Mouse (Mus musculus) kidney, embryonic 16.5 days (tissue): ENCODE results near the gene Farsa. TPM values are rescaled to one million over a fixed set of nuclear protein-coding genes. Genes with fewer than 3 reads are reported as not detected.
A peak's percentile ranks its signal among the peaks of the same experiment; 100 is the strongest.
"Not testable (repeated sequence)": the region's sequence is repeated elsewhere in the genome, so short reads cannot be mapped to it uniquely, and the experiment has no call there.

Experiments used
- ATAC-seq: fragments of 200-750 bp; cut with Nextera tagmentation; 2 replicates; pipeline ENCODE4 v1.8.0; 2017; ENCODE audit warnings: moderate TSS enrichment; ENCODE audit not compliant: low FRiP score, low TSS enrichment
- H3K27ac ChIP-seq: fragments of 300-500 bp; sonication (generic); 2 replicates; pipeline ENCODE4 v1.5.1; 2014; ENCODE audit warnings: low read length
- H3K27me3 ChIP-seq: fragments of 300-500 bp; sonication (generic); 2 replicates; pipeline ENCODE4 v1.6.1; 2014; ENCODE audit warnings: low read length, control low read depth, mixed read lengths; ENCODE audit not compliant: insufficient read depth
- H3K36me3 ChIP-seq: fragments of 300-500 bp; sonication (generic); 2 replicates; pipeline ENCODE4 v1.6.1; 2014; ENCODE audit warnings: low read length, control low read depth, mixed read lengths; ENCODE audit not compliant: insufficient read depth
- H3K4me1 ChIP-seq: fragments of 300-500 bp; sonication (generic); 2 replicates; pipeline ENCODE4 v1.6.1; 2014; ENCODE audit warnings: low read length, control low read depth, mixed read lengths; ENCODE audit not compliant: insufficient read depth
- H3K4me2 ChIP-seq: fragments of 300-500 bp; sonication (generic); replicated peaks from 2 replicates; pipeline ENCODE4 v1.6.1; 2014; ENCODE audit warnings: low read depth, low read length
- H3K4me3 ChIP-seq: fragments of 300-500 bp; sonication (generic); 2 replicates; pipeline ENCODE4 v1.5.1; 2014; ENCODE audit warnings: mild to moderate bottlenecking, low read length
- H3K9ac ChIP-seq: fragments of 300-500 bp; sonication (generic); replicated peaks from 2 replicates; pipeline ENCODE4 v1.6.1; 2014; ENCODE audit warnings: low read length
- H3K9me3 ChIP-seq: fragments of 300-500 bp; sonication (generic); 2 replicates; pipeline ENCODE4 v1.6.1; 2016; ENCODE audit warnings: low read length, control low read depth
- WGBS: fragments of 180-500 bp; shearing (Covaris S2); extraction: QIAGEN DNeasy Blood & Tissue Kit; methylation state at CpG from one replicate; pipeline ENCODE4 v1.1.7; 2014; 5-methylcytosine and 5-hydroxymethylcytosine counted together
- polyA plus RNA-seq: library from polyadenylated mRNA; unstranded; fragments of >200 nt; fragmentation: Nextera tagmentation; extraction: Ambion mirVana; gene quantifications from 2 replicates; pipeline ENCODE4 v1.2.1, GENCODE M21; 2015

Gene Farsa
- polyA plus RNA-seq, 1 experiment from 2014 or later = 120 TPM

DNA sequence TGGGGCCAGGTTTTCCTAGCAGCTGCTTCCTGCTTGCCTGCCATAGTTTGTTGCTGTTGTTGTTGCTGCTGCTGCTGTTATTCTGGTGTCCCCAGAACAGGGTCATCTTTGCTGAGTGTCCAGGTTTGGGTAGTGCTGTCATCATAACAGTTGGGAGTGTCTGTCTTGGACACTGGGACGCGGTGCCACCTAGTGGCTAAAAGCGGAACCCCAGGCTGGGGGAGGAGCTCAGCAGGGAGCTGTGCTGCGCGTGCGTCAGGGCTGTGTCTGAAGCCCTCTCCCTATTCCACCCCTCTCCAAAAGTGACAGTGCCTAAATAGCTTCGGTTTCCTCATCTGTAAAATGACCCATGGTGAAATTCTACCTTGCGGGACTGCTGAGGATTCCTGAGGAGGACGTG, 41.2 kb upstream of the Farsa start:
- H3K4me2 ChIP-seq = no peak overlapping the region
- H3K27ac ChIP-seq = no peak overlapping the region
- peaks cover 9% of the 10 kb centered on the region; the same call in 1 of the 2 replicates for H3K4me1 ChIP-seq
- H3K27me3 ChIP-seq = peaks cover 25% of the 10 kb centered on the region
- no peaks in the 10 kb centered on the region for H3K36me3 ChIP-seq
- 7% methylated on average over 9 of the region's 9 CpGs for WGBS
- ATAC-seq = peak; percentile 81
- H3K4me3 ChIP-seq = no peak overlapping the region
- no peak overlapping the region for H3K9ac ChIP-seq
- H3K9me3 ChIP-seq = no peaks in the 10 kb centered on the region

DNA sequence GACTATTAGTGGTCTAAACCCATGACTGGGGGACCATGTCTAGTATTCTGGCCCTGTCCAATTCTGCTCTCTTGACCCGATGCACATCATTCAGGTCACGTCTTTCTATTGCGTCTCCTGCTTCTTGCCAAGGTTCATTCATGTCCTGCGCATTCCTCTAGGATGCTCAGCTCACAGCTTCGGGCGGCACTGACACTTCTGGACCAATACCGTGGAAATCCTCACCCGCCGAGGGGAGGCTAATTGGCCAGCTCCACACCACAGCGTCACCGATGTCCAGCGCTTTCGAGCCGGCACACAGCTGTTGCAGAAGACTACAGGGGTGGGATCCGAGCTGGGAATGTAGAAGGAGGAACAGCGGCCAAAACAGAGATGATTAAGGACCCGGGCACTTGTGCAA, 40.7 kb upstream of the Farsa start:
- H3K9ac ChIP-seq = no peak overlapping the region
- H3K4me1 ChIP-seq = peaks cover 3% of the 10 kb centered on the region; the same call in 1 of the 2 replicates
- WGBS = 79% methylated on average over 17 of the region's 17 CpGs
- no peaks in the 10 kb centered on the region for H3K9me3 ChIP-seq
- no peak overlapping the region for H3K27ac ChIP-seq
- no peak for ATAC-seq
- H3K27me3 ChIP-seq = peaks cover 23% of the 10 kb centered on the region
- no peak overlapping the region for H3K4me2 ChIP-seq
- no peaks in the 10 kb centered on the region for H3K36me3 ChIP-seq
- H3K4me3 ChIP-seq = no peak overlapping the region

DNA sequence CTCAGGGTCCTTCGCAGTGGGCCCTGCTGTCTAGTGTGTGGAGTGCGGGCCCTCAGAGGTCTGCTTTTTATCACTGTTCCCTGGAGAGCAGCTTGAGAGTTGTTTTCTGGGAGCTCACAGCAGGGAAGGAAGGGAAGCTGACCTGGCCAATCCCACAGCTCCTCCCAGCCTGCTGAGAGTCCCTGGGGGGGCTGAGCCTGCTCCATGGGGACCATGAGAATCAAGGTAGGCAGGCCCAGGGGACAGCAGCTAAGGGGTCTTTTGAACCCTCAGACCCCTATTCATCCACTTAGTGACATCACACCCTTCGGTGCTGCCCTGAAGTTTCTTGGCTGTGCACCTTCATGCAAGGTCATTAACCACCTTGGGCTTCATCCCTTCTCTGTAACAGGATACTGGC, 34.1 kb upstream of the Farsa start, which contains the start of gene Dand5:
Dand5 (minus strand) TSS at position 101 of the 400 bp plus-strand sequence.
- Histone ChIP-seq H3K4me3 (no peak within 1 kb of the TSS), H3K9ac (peak within 1 kb of the TSS; percentile 31; the same call in 1 of the 2 replicates), H3K9me3 (no peaks in the 10 kb centered on the region), H3K27ac (no peak within 1 kb of the TSS), H3K27me3 (no peaks in the 10 kb centered on the region), H3K36me3 (no peaks in the 10 kb centered on the region), H3K4me1 (no peaks in the 10 kb centered on the region), H3K4me2 (peak within 1 kb of the TSS; percentile 43)
- WGBS = 42% methylated on average over 3 of the region's 3 CpGs
- no peak for ATAC-seq

DNA sequence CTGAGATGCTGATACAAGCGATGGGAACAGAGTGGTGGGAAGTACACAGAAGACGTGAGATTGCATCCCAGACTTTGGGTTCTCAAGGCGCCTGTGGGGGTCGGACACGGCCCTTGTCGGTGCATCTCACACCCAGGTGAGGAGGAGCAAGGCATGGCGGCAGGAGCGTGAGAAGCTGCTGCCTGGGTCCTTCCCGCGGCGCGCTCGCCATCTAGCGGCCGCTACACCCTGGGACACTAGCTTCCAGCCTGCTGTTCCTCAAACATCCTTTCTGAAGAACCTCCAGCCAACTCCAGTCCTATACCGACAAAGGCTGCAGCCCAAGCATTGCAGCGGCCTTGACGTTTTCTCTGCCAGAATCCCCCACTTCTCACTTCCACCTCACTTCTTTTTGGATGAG, 33.1 kb upstream of the Farsa start:
- H3K9me3 ChIP-seq = no peaks in the 10 kb centered on the region
- no peak overlapping the region for H3K4me3 ChIP-seq
- H3K27me3 ChIP-seq = no peaks in the 10 kb centered on the region
- no peaks in the 10 kb centered on the region for H3K36me3 ChIP-seq
- H3K4me2 ChIP-seq = peak overlapping the region; percentile 43
- no peaks in the 10 kb centered on the region for H3K4me1 ChIP-seq
- H3K27ac ChIP-seq = no peak overlapping the region
- WGBS = 0% methylated on average over 18 of the region's 18 CpGs
- peak; percentile 85; the same call in 1 of the 2 replicates for ATAC-seq
- peak overlapping the region; percentile 11; the same call in 1 of the 2 replicates for H3K9ac ChIP-seq

DNA sequence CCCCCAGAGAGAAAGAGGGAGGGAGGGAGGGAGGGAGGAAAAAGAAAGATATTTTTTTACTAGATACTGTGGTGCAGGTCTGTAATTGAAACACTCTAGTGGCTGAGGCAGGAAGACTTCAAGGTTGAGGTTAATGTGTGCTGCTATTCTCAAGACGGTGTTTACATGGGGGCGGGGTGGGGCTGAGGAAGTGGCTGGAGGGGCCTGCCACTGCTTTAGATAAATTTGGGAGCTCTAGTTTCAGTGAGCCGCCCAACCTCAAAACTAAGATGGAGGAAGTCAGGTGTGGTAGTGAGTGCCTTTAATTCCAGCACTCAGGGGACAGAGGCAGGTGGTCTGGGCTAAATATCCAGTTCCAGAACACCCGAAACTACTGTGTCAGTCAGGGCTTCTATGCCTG, 31.2 kb upstream of the Farsa start:
- Histone ChIP-seq H3K27me3 (no peaks in the 10 kb centered on the region), H3K4me1 (no peaks in the 10 kb centered on the region), H3K4me2 (no peak overlapping the region), H3K4me3 (no peak overlapping the region), H3K36me3 (no peaks in the 10 kb centered on the region), H3K9ac (no peak overlapping the region), H3K27ac (no peak overlapping the region), H3K9me3 (no peaks in the 10 kb centered on the region)
- WGBS = 44% methylated on average over 4 of the region's 4 CpGs
- no peak for ATAC-seq

DNA sequence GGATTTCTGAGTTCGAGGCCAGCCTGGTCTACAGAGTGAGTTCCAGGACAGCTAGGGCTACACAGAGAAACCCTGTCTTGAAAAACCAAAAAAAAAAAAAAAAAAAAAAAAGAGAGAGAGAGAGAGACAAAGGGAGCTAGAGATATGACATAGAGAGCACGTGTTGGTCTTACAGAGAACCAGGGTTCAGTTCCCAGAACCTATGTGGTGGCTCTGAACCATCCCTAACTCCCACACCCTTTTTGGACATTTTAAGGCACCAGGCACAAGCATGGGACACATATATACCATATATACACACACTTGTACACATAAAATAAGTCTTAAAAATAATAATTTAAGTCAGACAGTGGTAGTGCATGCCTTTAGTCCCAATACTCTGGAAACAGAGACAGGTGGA, 30.3 kb upstream of the Farsa start:
- not testable (repeated sequence) for H3K9me3 ChIP-seq, H3K36me3 ChIP-seq, H3K4me3 ChIP-seq, H3K4me2 ChIP-seq, H3K27me3 ChIP-seq, H3K9ac ChIP-seq, ATAC-seq, H3K27ac ChIP-seq, H3K4me1 ChIP-seq
- WGBS = 93% methylated on average over 1 of the region's 2 CpGs

DNA sequence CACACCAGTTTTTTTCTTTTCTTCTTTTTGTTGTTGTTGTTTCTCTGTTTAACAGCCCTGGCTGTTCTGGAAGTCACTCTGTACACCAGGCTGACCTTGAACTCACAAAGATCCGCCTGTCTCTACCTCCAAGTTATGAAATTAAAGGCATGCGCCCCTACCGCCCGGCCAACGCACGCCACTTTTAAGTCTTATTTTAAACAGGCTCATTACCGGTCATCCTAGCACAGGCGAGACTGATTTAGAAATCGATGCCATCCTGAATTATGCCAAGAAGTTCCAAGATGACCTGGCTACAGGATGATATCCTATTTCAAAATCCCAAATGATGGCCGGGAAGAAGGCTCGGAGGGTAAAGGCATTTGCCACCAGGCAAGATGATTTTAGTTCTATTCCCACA, 25.3 kb upstream of the Farsa start, which contains the start of gene Gadd45gip1:
Gadd45gip1 (plus strand) TSS at position 33 of the 400 bp plus-strand sequence.
- Histone ChIP-seq H3K27me3 (no peaks in the 10 kb centered on the region), H3K9ac (peak within 1 kb of the TSS; percentile 100), H3K27ac (peak within 1 kb of the TSS; percentile 88), H3K9me3 (no peaks in the 10 kb centered on the region), H3K4me1 (peaks cover 16% of the 10 kb centered on the region), H3K36me3 (peaks cover 29% of the 10 kb centered on the region), H3K4me3 (peak within 1 kb of the TSS; percentile 85), H3K4me2 (peak within 1 kb of the TSS; percentile 62)
- no peak for ATAC-seq
- 85% methylated on average over 11 of the region's 11 CpGs for WGBS

DNA sequence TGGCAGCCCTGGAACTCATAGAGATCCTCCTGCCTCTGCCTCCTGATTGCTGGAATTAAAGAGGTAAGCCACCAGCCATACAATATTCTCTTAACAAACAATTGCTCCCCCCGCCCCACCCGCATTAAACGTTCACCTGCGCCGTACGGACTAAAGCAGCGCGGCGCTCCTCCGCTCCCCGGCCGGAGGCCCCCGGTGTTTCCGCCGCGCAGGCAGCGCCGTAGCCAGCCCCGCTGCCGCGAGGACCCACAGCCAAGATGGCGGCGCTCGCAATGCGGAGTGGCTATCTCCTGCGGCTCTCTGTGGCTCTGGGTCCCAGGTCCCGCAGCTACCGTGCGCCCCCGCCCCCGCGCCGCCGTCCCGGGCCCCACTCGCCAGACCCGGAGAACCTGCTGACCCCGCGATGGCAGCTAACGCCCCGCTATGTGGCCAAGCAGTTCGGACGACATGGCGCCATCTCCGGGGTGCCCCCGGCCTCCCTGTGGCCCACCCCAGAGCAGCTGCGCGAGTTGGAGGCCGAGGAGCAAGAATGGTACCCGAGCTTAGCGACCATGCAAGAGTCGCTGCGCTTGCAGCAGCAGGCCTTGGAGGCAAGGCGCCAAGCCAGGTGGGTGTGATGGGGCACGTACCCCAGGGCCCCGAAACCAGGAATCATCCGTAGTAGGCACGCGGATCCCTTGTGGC, 24.6 kb upstream of the Farsa start:
- peak overlapping the region; percentile 88 for H3K27ac ChIP-seq
- under 1% methylated on average over 58 of the region's 59 CpGs for WGBS
- ATAC-seq = peak; percentile 75

DNA sequence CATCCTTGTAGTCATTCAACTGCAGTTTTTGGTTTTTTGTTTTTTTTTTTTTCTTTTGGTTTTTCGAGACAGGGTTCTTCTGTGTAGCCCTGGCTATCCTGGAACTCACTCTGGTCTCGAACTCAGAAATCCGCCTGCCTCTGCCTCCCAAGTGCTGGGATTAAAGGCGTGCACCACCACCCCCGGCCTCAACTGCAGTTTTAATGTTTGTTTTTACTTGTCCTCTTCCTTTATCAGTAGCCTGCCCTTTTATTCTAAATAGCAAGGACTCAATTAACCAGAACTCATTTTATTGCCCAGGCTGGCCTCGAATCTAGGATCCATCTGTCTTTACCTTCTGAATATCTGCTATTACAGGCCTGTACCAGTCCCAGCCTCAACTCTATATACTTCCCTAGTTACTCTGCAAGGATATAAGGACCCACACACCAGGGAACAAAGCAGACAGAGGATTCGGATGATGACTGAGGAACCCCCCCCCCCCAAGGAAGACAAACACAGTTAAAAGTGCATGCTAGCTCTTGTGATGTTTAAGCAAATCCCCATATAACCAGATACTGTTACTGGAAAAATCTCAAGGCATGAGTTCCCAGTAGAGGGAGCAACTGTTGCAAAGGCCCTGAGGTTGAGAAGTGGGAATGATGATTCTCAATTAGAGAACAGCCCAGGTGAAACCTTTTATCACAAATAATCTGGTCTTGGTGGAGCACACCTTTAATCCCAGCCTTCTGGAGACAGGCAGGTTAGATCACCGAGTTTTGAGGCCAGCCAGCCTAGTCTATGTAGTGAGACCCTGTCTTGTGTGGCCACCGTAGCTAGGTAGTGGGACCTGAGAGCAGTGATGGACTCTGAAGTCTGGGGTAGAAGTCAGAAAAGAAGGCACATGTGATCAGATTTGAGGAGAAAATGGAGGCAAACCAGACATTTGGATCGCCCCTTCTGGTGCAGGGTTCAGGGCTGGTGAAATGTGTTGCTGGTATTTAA, 23.7 kb upstream of the Farsa start:
- Histone ChIP-seq H3K9me3 (no peaks in the 10 kb centered on the region), H3K36me3 (peaks cover 43% of the 10 kb centered on the region), H3K9ac (peak overlapping the region; percentile 100), H3K4me1 (peaks cover 25% of the 10 kb centered on the region), H3K27ac (peak overlapping the region; percentile 88), H3K27me3 (no peaks in the 10 kb centered on the region), H3K4me3 (peak overlapping the region; percentile 85), H3K4me2 (peak overlapping the region; percentile 62)
- ATAC-seq = no peak
- WGBS = 52% methylated on average over 10 of the region's 10 CpGs

More for the DNA sequence above, 24.6 kb upstream of the Farsa start:
- Histone ChIP-seq H3K36me3 (peaks cover 35% of the 10 kb centered on the region), H3K4me2 (peak overlapping the region; percentile 62), H3K4me3 (peak overlapping the region; percentile 85), H3K4me1 (peaks cover 16% of the 10 kb centered on the region), H3K27me3 (no peaks in the 10 kb centered on the region), H3K9ac (peak overlapping the region; percentile 100), H3K9me3 (no peaks in the 10 kb centered on the region)
